Mouse (Mus musculus) common myeloid progenitor, adult 5-6 weeks (primary cell): ENCODE data around the gene Klrc2. TPM values are rescaled to one million over a fixed set of nuclear protein-coding genes. Genes with fewer than 3 reads are reported as not detected.
"Not testable (repeated sequence)": the region's sequence is repeated elsewhere in the genome, so short reads cannot be mapped to it uniquely, and the experiment has no call there.

Source experiments
- ATAC-seq: replicated peaks from 2 replicates; pipeline ENCODE4 v1.8.0; 2016; ENCODE audit warnings: low read depth, mild to moderate bottlenecking, moderate TSS enrichment, inconsistent platforms; ENCODE audit not compliant: poor library complexity, severe bottlenecking
- total RNA-seq: library from RNA; stranded (forward); fragments of 200-1000, 187-1606 nt; gene quantifications from 2 replicates; pipeline ENCODE4 v1.2.3, GENCODE M21; 2017

Gene Klrc2
- total RNA-seq = not detected in 2 replicates

GRCm38 (mm10) chr6:129660589-129660988 lies at the start of gene Klrc2:
Klrc2 (minus strand) TSS chr6:129660689.
- not testable (repeated sequence) for ATAC-seq

GRCm38 (mm10) chr6:129691436-129691835 lies 30.9 kb upstream of the Klrc2 start:
- ATAC-seq = not testable (repeated sequence)

DNA sequence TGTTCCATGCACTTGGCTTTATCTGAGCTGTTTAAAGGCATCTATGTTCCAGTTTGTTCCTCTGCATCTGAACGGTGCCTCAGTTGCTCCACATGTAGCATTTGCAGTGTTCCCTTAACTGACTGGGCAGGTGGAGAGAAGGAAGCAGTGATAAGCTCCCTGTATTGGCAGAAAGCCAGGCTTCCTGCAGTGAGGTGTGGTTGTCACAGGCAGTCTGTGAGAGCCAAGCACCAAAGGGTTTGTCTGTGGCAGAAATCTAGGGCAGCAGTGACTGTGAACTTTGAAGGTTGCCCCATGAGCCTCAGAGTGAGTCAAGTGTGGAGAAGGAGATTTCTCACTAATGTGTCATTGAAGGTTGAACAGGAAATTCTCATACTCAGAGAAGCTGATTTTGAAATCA lies 19.9 kb upstream of the Klrc2 start:
- ATAC-seq = peak; percentile 45; the same call in 1 of the 2 replicates

DNA sequence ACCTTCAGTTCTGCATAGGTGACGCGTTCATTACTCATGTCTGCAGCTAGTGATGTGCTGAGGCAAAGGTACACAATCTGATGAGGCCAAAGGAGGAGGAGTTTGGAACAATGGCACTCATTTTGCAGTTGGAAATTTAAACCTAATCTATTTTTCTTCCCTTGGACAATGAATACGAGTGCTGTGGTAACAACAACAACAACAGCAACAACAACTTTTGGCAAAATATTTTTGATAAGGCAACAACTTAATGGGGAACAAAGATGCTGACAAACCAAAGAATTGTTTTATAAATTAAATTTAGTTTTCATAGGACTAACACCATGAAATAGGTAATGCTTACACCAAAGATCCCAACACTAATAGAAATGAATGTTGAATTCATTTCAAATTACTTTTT lies 18.4 kb upstream of the Klrc2 start, which contains the start of gene Klrc1:
Klrc1 (minus strand) TSS at position 101 of the 400 bp plus-strand sequence.
- no peak for ATAC-seq

- ATAC-seq = not testable (repeated sequence)
Observed at GRCm38 (mm10) chr6:129661301-129661700, 812 bp upstream of the Klrc2 start.

GRCm38 (mm10) chr6:129644054-129644453 lies 16.4 kb downstream of the Klrc2 start:
- not testable (repeated sequence) for ATAC-seq

- 0 out of 2 replicates have a peak, but pooled peaks have one; percentile 18 for ATAC-seq
Observed at GRCm38 (mm10) chr6:129643237-129643636, 17.3 kb downstream of the Klrc2 start, which contains the start of gene Klrc3. Klrc3 (minus strand) TSS chr6:129643337.

GRCm38 (mm10) chr6:129631046-129631445 lies 29.4 kb downstream of the Klrc2 start:
- not testable (repeated sequence) for ATAC-seq

- peak; percentile 54 for ATAC-seq
Observed at GRCm38 (mm10) chr6:129623735-129624134, 36.8 kb downstream of the Klrc2 start, which contains the start of gene Klrk1. Klrk1 (minus strand) TSS chr6:129623864.

DNA sequence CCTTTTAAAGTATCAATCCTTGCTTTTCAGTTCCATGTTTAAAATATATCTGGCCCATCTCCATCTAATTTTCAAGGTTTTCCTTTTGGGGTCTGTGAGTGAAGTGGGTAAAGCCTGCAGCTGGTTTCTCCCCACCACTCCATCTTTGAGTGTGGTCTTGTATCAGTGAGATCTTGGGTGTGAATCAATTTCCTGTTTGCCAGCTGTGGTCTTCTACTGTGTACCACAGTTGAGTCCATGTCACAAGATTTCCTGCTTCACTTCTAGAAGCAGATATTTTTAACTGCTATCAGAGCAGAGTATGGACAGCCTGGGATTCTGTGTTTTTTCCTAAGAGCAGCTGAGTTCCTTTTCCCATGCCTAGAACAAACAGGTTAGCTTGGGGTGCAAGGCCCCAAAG lies 52.1 kb downstream of the Klrc2 start:
- peak; percentile 98 for ATAC-seq

Other genes with a start within 250 kb of the Klrc2 start
- 0.14 TPM in 1 of 2 replicates, not detected in the other for gene Clec1a, start 208.7 kb downstream of the Klrc2 start, total RNA-seq
- 0.82 and 1.1 TPM in 2 replicates for gene Olr1, start 153.5 kb downstream of the Klrc2 start, total RNA-seq
- 0.18 TPM in 1 of 2 replicates, not detected in the other for gene Tmem52b, start 148.1 kb downstream of the Klrc2 start, total RNA-seq
- gene Gabarapl1, start 127.5 kb downstream of the Klrc2 start, total RNA-seq = 90.8 and 91.1 TPM in 2 replicates
- 2.0 TPM in 1 of 2 replicates, not detected in the other for gene Klre1, start 82.8 kb downstream of the Klrc2 start, total RNA-seq
- 2.8 and 7.4 TPM in 2 replicates for gene Klrd1, start 68.9 kb downstream of the Klrc2 start, total RNA-seq
- gene Klrk1, start 36.8 kb downstream of the Klrc2 start, total RNA-seq = 2.5 and 2.6 TPM in 2 replicates
- gene Klrc3, start 17.4 kb downstream of the Klrc2 start, total RNA-seq = not detected in 2 replicates
- not detected in 2 replicates for gene Klrc1, start 18.3 kb upstream of the Klrc2 start, total RNA-seq
- not detected in 2 replicates for gene Klri1, start 56.4 kb upstream of the Klrc2 start, total RNA-seq
- 0.09 TPM in 1 of 2 replicates, not detected in the other for gene Klri2, start 79.8 kb upstream of the Klrc2 start, total RNA-seq
- gene Gm156, start 123.6 kb upstream of the Klrc2 start, total RNA-seq = not detected in 2 replicates
- gene Gm17631, start 202.0 kb upstream of the Klrc2 start, total RNA-seq = not detected in 2 replicates
- gene Klra17, start 216.0 kb upstream of the Klrc2 start, total RNA-seq = not detected in 2 replicates